In the genomic region with DNA sequence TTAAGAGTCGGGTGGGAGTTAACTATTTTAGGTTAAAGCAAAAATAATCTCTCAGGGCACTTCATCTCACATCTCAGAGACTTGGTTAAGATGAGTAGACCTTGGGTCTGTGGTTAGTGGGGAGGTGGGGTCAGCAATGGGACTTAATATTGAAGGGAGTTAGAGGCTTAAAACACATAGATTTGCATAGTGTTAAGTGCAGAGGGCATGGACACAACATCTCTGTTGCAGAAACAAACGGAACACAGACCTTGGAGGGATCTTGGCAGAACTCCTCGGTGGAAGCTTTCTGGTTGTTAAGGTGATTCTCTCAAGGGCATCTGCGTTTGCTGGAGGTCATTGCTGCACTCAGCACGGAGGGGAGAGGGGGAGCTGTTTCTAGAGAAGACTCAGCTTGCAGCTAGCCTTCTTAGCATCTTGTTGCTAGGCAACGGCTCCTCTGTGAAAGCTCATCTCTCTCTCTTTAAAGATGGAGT, we compare ENCODE assay signal across 8 mouse cellular contexts. TPM values are rescaled to one million over a fixed set of nuclear protein-coding genes. Genes with fewer than 3 reads are reported as not detected.
DNase-seq lines count a peak whose midpoint lies in the region; ATAC-seq and TF ChIP-seq lines count a peak whose summit lies in the region.

No protein-coding gene starts in this region.

- peak; percentile 39 for TF ChIP-seq CTCF in forebrain, postnatal 0 days (IDR thresholded peaks at IDR 0.05; ENCODE audit: low read depth)

- ATAC-seq in forebrain, postnatal 0 days: peak; percentile 91
- ATAC-seq in kidney, embryonic 14.5 days (ENCODE audit: low FRiP score, low TSS enrichment): peak; percentile 79
- peak; percentile 62; the same call in 1 of the 2 replicates for ATAC-seq in limb, embryonic 13.5 days (ENCODE audit: low FRiP score, low read depth)
- ATAC-seq in neural tube, embryonic 15.5 days (ENCODE audit: low FRiP score): peak; percentile 90

- H3K27ac ChIP-seq in forebrain, postnatal 0 days (ENCODE audit: low read depth, low read length): peak overlapping the region; percentile 86
- H3K27ac ChIP-seq in kidney, embryonic 14.5 days (ENCODE audit: low read depth, low read length): no peak overlapping the region
- no peak overlapping the region for H3K27ac ChIP-seq in limb, embryonic 13.5 days
- peak overlapping the region; percentile 82 for H3K27ac ChIP-seq in neural tube, embryonic 15.5 days (replicated peaks)

- H3K4me3 ChIP-seq in forebrain, postnatal 0 days (ENCODE audit: low read depth, low read length): peak overlapping the region; percentile 28
- H3K4me3 ChIP-seq in kidney, embryonic 14.5 days (ENCODE audit: low read length): no peak overlapping the region; the same call in 1 of the 2 replicates
- H3K4me3 ChIP-seq in limb, embryonic 13.5 days: peak overlapping the region; percentile 36
- peak overlapping the region; percentile 26 for H3K4me3 ChIP-seq in neural tube, embryonic 15.5 days (replicated peaks)

- no peaks in the 10 kb centered on the region for H3K9me3 ChIP-seq in forebrain, postnatal 0 days (ENCODE audit: low read length)
- H3K9me3 ChIP-seq in kidney, embryonic 14.5 days (ENCODE audit: control insufficient read depth, low read length): no peaks in the 10 kb centered on the region
- peaks cover 9% of the 10 kb centered on the region; the same call in 1 of the 2 replicates for H3K9me3 ChIP-seq in limb, embryonic 13.5 days
- H3K9me3 ChIP-seq in neural tube, embryonic 15.5 days (replicated peaks): no peaks in the 10 kb centered on the region

- DNase-seq in heart, adult 11 months: peak; percentile 85
- no peak for DNase-seq in heart, postnatal 25 days (ENCODE audit: low spot score)
- DNase-seq in brain, embryonic 18.5 days (ENCODE audit: low read depth, low spot score): peak; percentile 87
- peak; percentile 91 for DNase-seq in forebrain, postnatal 0 days
- DNase-seq in urinary bladder, adult 2 months (ENCODE audit: low spot score): no peak

- intact Hi-C loops in heart, postnatal 25 days (cut with DNase I): loop anchor here (1.0 to 5.0 kb wide), 2 partner anchors 152 to 252 kb away; a partner anchor contains a TSS

- no peaks in the 10 kb centered on the region for H3K36me3 ChIP-seq in forebrain, postnatal 0 days (ENCODE audit: insufficient read depth)
- no peaks in the 10 kb centered on the region for H3K36me3 ChIP-seq in kidney, embryonic 14.5 days (ENCODE audit: control insufficient read depth, insufficient read depth, low read length)
- no peaks in the 10 kb centered on the region for H3K36me3 ChIP-seq in limb, embryonic 13.5 days
- no peaks in the 10 kb centered on the region for H3K36me3 ChIP-seq in neural tube, embryonic 15.5 days

- 2% methylated on average over 6 of the region's 6 CpGs for WGBS in forebrain, postnatal 0 days
- 4% methylated on average over 6 of the region's 6 CpGs for WGBS in kidney, embryonic 14.5 days
- 4% methylated on average over 6 of the region's 6 CpGs for WGBS in limb, embryonic 13.5 days
- WGBS in neural tube, embryonic 15.5 days: 2% methylated on average over 6 of the region's 6 CpGs

- H3K27me3 ChIP-seq in forebrain, postnatal 0 days (ENCODE audit: insufficient read depth, low read length): no peaks in the 10 kb centered on the region
- H3K27me3 ChIP-seq in kidney, embryonic 14.5 days (ENCODE audit: control insufficient read depth, insufficient read depth, low read length): no peaks in the 10 kb centered on the region
- no peaks in the 10 kb centered on the region for H3K27me3 ChIP-seq in limb, embryonic 13.5 days
- no peaks in the 10 kb centered on the region for H3K27me3 ChIP-seq in neural tube, embryonic 15.5 days (replicated peaks)

- peak overlapping the region; percentile 53 for H3K4me2 ChIP-seq in forebrain, postnatal 0 days (ENCODE audit: low read depth)
- peak overlapping the region; percentile 71 for H3K4me2 ChIP-seq in kidney, embryonic 14.5 days (replicated peaks; ENCODE audit: low read depth, low read length)
- peak overlapping the region; percentile 65 for H3K4me2 ChIP-seq in limb, embryonic 13.5 days (replicated peaks)
- H3K4me2 ChIP-seq in neural tube, embryonic 15.5 days: peak overlapping the region; percentile 58

- H3K9ac ChIP-seq in forebrain, postnatal 0 days: peak overlapping the region; percentile 3; the same call in 1 of the 2 replicates
- 0 out of 2 replicates have a peak overlapping the region, but pooled peaks have one; percentile 23 for H3K9ac ChIP-seq in kidney, embryonic 14.5 days (ENCODE audit: low read depth, low read length)
- no peak overlapping the region for H3K9ac ChIP-seq in limb, embryonic 13.5 days
- H3K9ac ChIP-seq in neural tube, embryonic 15.5 days (replicated peaks): no peak overlapping the region

- no peaks in the 10 kb centered on the region for H3K4me1 ChIP-seq in forebrain, postnatal 0 days (ENCODE audit: insufficient read depth)
- H3K4me1 ChIP-seq in kidney, embryonic 14.5 days (ENCODE audit: control insufficient read depth, insufficient read depth, low read length): 0 out of 2 replicates have a peak, but pooled peaks cover 6% of the 10 kb centered on the region
- H3K4me1 ChIP-seq in limb, embryonic 13.5 days: peaks cover 9% of the 10 kb centered on the region
- H3K4me1 ChIP-seq in neural tube, embryonic 15.5 days: peaks cover 15% of the 10 kb centered on the region

RNA-seq across cellular contexts. Expression of a gene that starts 51.0 kb away (rescaled TPM):
- 1 to 10 TPM; 1.4 to 1.5 TPM for total RNA-seq in heart, postnatal 25 days (2021)
- total RNA-seq in forebrain, postnatal 0 days (2014; rRNA removed): 3.2 and 4.1 TPM in 2 replicates
- polyA plus RNA-seq in forebrain, postnatal 0 days (2015; fragmentation: Nextera tagmentation; extraction: Ambion mirVana): 0.49 and 0.92 TPM in 2 replicates
- 0.17 and 0.73 TPM in 2 replicates for polyA plus RNA-seq in kidney, embryonic 14.5 days (2014; fragmentation: Nextera tagmentation; extraction: Ambion mirVana)
- polyA plus RNA-seq in limb, embryonic 13.5 days (2015; fragmentation: Nextera tagmentation; extraction: Ambion mirVana): 0.45 and 0.75 TPM in 2 replicates
- 1.1 TPM in 2 replicates for polyA plus RNA-seq in neural tube, embryonic 15.5 days (2015; fragmentation: Nextera tagmentation; extraction: Ambion mirVana)
- 1.9 and 2.9 TPM in 2 replicates for polyA plus RNA-seq in urinary bladder, adult 2 months (2012; rRNA removed)

Comparison
In these comparisons a context has a peak if more than half of its experiments do, and no peak if none do; other contexts are left out.
1. DNase-seq: peak in heart, adult 11 months (single experiment), brain, embryonic 18.5 days (single experiment) and forebrain, postnatal 0 days (single experiment); none in heart, postnatal 25 days (single experiment) and urinary bladder, adult 2 months (single experiment).
2. H3K27ac ChIP-seq: peak in forebrain, postnatal 0 days (single experiment) and neural tube, embryonic 15.5 days (single experiment); none in kidney, embryonic 14.5 days (single experiment) and limb, embryonic 13.5 days (single experiment).
3. H3K9ac ChIP-seq: peak in forebrain, postnatal 0 days (single experiment) and kidney, embryonic 14.5 days (single experiment); none in limb, embryonic 13.5 days (single experiment) and neural tube, embryonic 15.5 days (single experiment).
4. Peak in every context shown above with its lines, with median percentiles within 50 percentile points of each other: ATAC-seq and H3K4me2 ChIP-seq.